Mouse (Mus musculus) lung, postnatal 0 days (tissue): ENCODE measurements around the gene 6820408C15Rik.

Source experiments
- CTCF ChIP-seq: IDR thresholded peaks from 2 replicates; pipeline ENCODE4 v1.5.1; 2016; ENCODE audit warnings: antibody characterized with exemption, mild to moderate bottlenecking
- EP300 ChIP-seq: IDR thresholded peaks from 2 replicates; pipeline ENCODE4 v1.6.1; 2016; ENCODE audit warnings: antibody characterized with exemption, mild to moderate bottlenecking, control low read depth

DNA sequence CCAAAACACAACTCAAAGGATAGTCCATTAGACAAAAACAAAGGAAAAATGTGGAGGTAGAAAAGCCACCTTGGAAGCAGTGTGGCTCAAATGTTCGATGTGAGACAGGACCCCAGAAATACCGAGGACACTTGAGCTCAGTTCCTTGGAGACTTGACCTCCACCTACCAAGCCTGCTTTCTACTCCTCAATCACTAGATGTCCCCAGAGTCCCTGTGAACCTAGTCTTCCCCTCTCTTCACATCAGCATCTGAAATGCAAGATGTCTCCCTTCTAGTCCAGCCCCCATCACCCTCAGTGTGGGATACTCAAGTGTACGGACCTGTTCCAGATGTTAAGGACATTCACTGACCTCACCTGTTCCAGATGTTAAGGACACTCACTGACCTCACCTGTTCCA, 22.6 kb upstream of the 6820408C15Rik start:
- TF ChIP-seq CTCF (peak; percentile 94), EP300 (no peak)
